Mouse (Mus musculus) embryonic facial prominence, embryonic 11.5 days (tissue): Measurements from ENCODE around the gene Tescl. TPM values are rescaled to one million over a fixed set of nuclear protein-coding genes. Genes with fewer than 3 reads are reported as not detected.

Experiments
- ATAC-seq: fragments of 200-750 bp; cut with Nextera tagmentation; replicated peaks from 2 replicates; pipeline ENCODE4 v1.8.0; 2017; ENCODE audit warnings: low read depth; ENCODE audit not compliant: insufficient number of reproducible peaks, low FRiP score, low TSS enrichment
- DNase-seq: peaks from one replicate; pipeline ENCODE4 v3.0.0-alpha.2; 2015; ENCODE audit warnings: low spot score
- H3K27ac ChIP-seq: fragments of 300-500 bp; sonication (generic); replicated peaks from 2 replicates; pipeline ENCODE4 v1.5.1; 2014; ENCODE audit warnings: mild to moderate bottlenecking, low read depth, low read length, control low read depth
- H3K27me3 ChIP-seq: fragments of 300-500 bp; sonication (generic); 2 replicates; pipeline ENCODE4 v1.6.1; 2014; ENCODE audit warnings: mild to moderate bottlenecking, low read length, moderate library complexity, mixed read lengths; ENCODE audit not compliant: control insufficient read depth, insufficient read depth
- H3K36me3 ChIP-seq: fragments of 300-500 bp; sonication (generic); replicated peaks from 2 replicates; pipeline ENCODE4 v1.6.1; 2014; ENCODE audit warnings: low read depth, mild to moderate bottlenecking, low read length, moderate library complexity, mixed read lengths; ENCODE audit not compliant: control insufficient read depth, insufficient read depth
- H3K4me1 ChIP-seq: fragments of 300-500 bp; sonication (generic); 2 replicates; pipeline ENCODE4 v1.6.1; 2014; ENCODE audit warnings: low read length, mixed read lengths; ENCODE audit not compliant: control insufficient read depth, insufficient read depth
- H3K4me2 ChIP-seq: fragments of 300-500 bp; sonication (generic); 2 replicates; pipeline ENCODE4 v1.6.1; 2014; ENCODE audit warnings: low read depth, mild to moderate bottlenecking, control low read depth, low read length, moderate library complexity
- H3K4me3 ChIP-seq: fragments of 300-500 bp; sonication (generic); 2 replicates; pipeline ENCODE4 v1.5.1; 2014; ENCODE audit warnings: low read depth, low read length, control low read depth
- H3K9ac ChIP-seq: fragments of 300-500 bp; sonication (generic); replicated peaks from 2 replicates; pipeline ENCODE4 v1.6.1; 2014; ENCODE audit warnings: mild to moderate bottlenecking, control low read depth, low read length
- H3K9me3 ChIP-seq: fragments of 300-500 bp; sonication (generic); replicated peaks from 2 replicates; pipeline ENCODE4 v1.6.1; 2016; ENCODE audit warnings: mild to moderate bottlenecking, low read length, inconsistent platforms, mixed read lengths; ENCODE audit not compliant: control insufficient read depth
- WGBS: fragments of 180-500 bp; shearing (Covaris S2); extraction: QIAGEN DNeasy Blood & Tissue Kit; methylation state at CpG from one replicate; pipeline ENCODE4 v1.1.7; 2014; 5-methylcytosine and 5-hydroxymethylcytosine counted together
- polyA plus RNA-seq: library from polyadenylated mRNA; unstranded; fragments of >200 nt; fragmentation: Nextera tagmentation; extraction: Ambion mirVana; gene quantifications from 2 replicates; pipeline ENCODE4 v1.2.1, GENCODE M21; 2014

Gene Tescl
- polyA plus RNA-seq, 1 experiment from 2014 or later = not detected

DNA sequence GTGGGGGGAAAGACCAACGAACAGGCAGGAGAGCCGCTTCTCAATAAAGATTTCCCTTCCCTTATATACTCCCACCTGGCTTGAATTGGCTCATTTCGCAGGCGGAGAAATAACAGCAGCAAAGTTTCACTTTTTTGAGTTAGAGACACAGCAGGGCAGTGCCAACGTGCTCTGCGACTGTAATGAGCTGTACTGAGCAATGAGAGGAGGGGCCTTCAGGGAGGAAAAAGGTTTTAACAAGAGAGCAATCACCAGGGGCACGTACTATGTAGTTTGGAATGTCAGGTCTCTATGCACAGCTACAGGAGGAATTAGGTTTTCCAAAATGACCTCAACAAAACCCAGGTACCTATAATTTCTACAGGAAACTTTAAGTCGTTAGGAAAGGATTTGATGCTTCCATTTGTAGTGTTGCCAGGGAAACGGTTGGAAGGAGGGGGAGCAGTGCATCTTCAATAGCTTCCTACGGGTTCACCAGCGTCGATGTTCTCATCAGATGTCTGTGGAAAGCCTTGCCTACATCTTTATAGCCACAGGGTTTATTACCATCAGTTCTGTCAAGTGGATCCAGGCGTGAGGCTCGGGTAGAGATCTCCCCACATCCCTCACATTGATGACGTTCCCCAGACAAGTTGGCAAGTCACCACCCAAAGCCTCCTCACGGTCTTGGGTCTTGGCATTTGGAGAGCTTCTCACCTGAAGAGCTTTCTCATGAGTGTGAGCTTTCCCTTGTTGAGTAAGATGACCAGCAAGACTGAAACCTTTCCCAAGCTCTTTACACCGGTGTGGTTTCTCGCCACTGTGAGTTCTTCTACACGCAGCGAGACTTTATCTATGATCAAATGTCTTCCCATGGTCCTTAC is 7.2 kb downstream of the Tescl start:
- H3K9ac ChIP-seq = peak overlapping the region; percentile 43
- ATAC-seq = no peak
- H3K36me3 ChIP-seq = no peaks in the 10 kb centered on the region; the same call in 1 of the 2 replicates
- no peaks in the 10 kb centered on the region for H3K4me1 ChIP-seq
- peak overlapping the region; percentile 24 for H3K4me3 ChIP-seq
- H3K4me2 ChIP-seq = peak overlapping the region; percentile 30
- H3K9me3 ChIP-seq = no peaks in the 10 kb centered on the region
- H3K27ac ChIP-seq = no peak overlapping the region
- no peaks in the 10 kb centered on the region for H3K27me3 ChIP-seq
- DNase-seq = no peak
- WGBS = 44% methylated on average over 20 of the region's 20 CpGs

- peak; percentile 56 for ATAC-seq
- H3K9ac ChIP-seq = peak overlapping the region; percentile 43
- no peak overlapping the region for H3K27ac ChIP-seq
- no peaks in the 10 kb centered on the region for H3K9me3 ChIP-seq
- no peaks in the 10 kb centered on the region for H3K4me1 ChIP-seq
- no peaks in the 10 kb centered on the region for H3K27me3 ChIP-seq
- peak overlapping the region; percentile 24 for H3K4me3 ChIP-seq
- peak overlapping the region; percentile 30 for H3K4me2 ChIP-seq
- peak; percentile 72 for DNase-seq
- H3K36me3 ChIP-seq = no peaks in the 10 kb centered on the region; the same call in 1 of the 2 replicates
- WGBS = 5% methylated on average over 13 of the region's 13 CpGs
Observed at GRCm38 (mm10) chr7:24325675-24326128, 8.0 kb downstream of the Tescl start.

GRCm38 (mm10) chr7:24325197-24325596 is 8.5 kb downstream of the Tescl start:
- H3K9ac ChIP-seq = no peak overlapping the region

GRCm38 (mm10) chr7:24322593-24322992 is 11.1 kb downstream of the Tescl start:
- no peak overlapping the region for H3K4me3 ChIP-seq
- H3K4me2 ChIP-seq = no peak overlapping the region
- no peak for ATAC-seq
- no peak overlapping the region for H3K27ac ChIP-seq
- no peaks in the 10 kb centered on the region; the same call in 1 of the 2 replicates for H3K36me3 ChIP-seq
- H3K9me3 ChIP-seq = no peaks in the 10 kb centered on the region
- H3K4me1 ChIP-seq = no peaks in the 10 kb centered on the region
- no peak for DNase-seq
- 77% methylated on average over 4 of the region's 4 CpGs for WGBS
- H3K9ac ChIP-seq = no peak overlapping the region
- H3K27me3 ChIP-seq = no peaks in the 10 kb centered on the region

More at GRCm38 (mm10) chr7:24325197-24325596, 8.5 kb downstream of the Tescl start:
- WGBS = 95% methylated on average over 6 of the region's 6 CpGs
- DNase-seq (no peak), ATAC-seq (no peak)
- no peak overlapping the region; the same call in 1 of the 2 replicates for H3K4me2 ChIP-seq
- no peaks in the 10 kb centered on the region for H3K27me3 ChIP-seq
- no peaks in the 10 kb centered on the region for H3K9me3 ChIP-seq
- no peaks in the 10 kb centered on the region for H3K4me1 ChIP-seq
- H3K36me3 ChIP-seq = no peaks in the 10 kb centered on the region; the same call in 1 of the 2 replicates
- H3K27ac ChIP-seq = no peak overlapping the region
- H3K4me3 ChIP-seq = no peak overlapping the region

DNA sequence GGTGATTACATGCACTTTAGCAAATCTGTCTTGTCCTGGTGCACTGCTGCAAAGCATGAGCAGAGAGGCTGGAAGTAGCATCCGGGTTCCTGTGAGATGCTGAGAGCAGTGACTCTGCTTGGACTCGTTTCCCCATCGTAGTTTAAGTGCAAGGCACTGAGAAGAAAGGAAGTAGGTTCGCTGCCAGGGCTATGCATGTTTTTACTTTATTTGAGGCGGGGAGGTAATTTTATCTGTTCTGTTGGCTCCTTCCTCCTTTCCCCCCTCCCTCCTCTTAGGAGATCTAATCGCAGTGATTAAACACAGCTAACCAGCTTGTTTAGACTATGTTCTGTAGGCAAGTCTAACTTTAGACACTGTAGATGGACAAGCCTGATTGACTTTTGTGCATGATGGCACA is 14.8 kb downstream of the Tescl start:
- DNase-seq = peak; percentile 38
- Histone ChIP-seq H3K4me1 (no peaks in the 10 kb centered on the region), H3K27me3 (no peaks in the 10 kb centered on the region), H3K36me3 (no peaks in the 10 kb centered on the region), H3K9me3 (no peaks in the 10 kb centered on the region), H3K4me3 (no peak overlapping the region), H3K9ac (no peak overlapping the region), H3K4me2 (no peak overlapping the region), H3K27ac (no peak overlapping the region)
- 59% methylated on average over 6 of the region's 6 CpGs for WGBS
- ATAC-seq = no peak

- Histone ChIP-seq H3K4me3 (peak within 1 kb of the TSS; percentile 49), H3K4me1 (no peaks in the 10 kb centered on the region), H3K4me2 (peak within 1 kb of the TSS; percentile 66), H3K9ac (peak within 1 kb of the TSS; percentile 79), H3K27me3 (no peaks in the 10 kb centered on the region), H3K9me3 (no peaks in the 10 kb centered on the region), H3K27ac (0 out of 2 replicates have a peak within 1 kb of the TSS, but pooled peaks have one; percentile 35), H3K36me3 (no peaks in the 10 kb centered on the region)
- 2% methylated on average over 33 of the region's 33 CpGs for WGBS
- ATAC-seq (peak; percentile 88), DNase-seq (peak; percentile 98)
Observed at GRCm38 (mm10) chr7:24316567-24317092, 17.1 kb downstream of the Tescl start, which contains the start of gene Zfp94. Gene Zfp94 (minus strand): TSS chr7:24316666.

DNA sequence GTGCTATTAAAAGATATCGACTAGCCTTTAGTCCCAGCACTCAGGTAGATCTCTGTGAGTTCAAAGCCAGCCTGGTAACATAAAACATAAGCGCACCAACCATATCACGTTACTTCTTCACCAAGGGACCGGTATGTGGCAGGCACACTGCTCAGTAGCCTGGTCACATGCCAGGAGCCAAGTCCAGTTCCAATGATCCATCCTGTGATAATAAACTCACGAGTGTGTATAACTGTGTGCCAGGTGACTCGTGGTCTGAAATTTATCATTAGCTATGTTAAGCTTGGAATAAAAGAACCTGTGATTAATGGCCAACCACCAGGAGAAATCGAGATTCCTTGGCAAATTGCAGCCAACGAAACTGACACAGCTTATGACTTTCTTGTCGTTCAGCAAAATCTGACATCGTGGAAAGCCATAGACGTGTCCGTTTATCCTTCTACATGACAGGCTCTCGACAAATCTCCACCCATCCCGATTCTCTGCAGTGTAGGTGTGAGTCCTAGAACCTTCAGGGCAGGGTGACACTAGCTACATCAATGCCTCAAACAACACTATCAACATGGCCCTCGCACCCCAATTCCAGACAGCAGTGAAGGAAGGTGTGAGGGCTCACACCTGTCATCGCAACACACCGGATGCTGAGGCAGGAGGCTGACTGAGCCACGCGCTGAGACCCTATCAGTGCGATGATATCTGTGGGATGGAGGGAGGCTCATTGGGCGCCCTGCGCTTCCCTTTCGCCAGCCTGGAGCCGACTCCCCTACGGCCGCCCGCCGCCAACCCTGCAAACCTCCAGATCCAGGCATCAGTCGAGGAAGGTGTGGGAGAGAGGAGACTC is 17.8 kb downstream of the Tescl start:
- Histone ChIP-seq H3K27me3 (no peaks in the 10 kb centered on the region), H3K9ac (peak overlapping the region; percentile 79), H3K27ac (no peak overlapping the region), H3K4me2 (peak overlapping the region; percentile 66), H3K9me3 (no peaks in the 10 kb centered on the region), H3K4me3 (peak overlapping the region; percentile 49), H3K4me1 (no peaks in the 10 kb centered on the region), H3K36me3 (no peaks in the 10 kb centered on the region)
- 33% methylated on average over 29 of the region's 29 CpGs for WGBS
- ATAC-seq (no peak; the same call in none of the 2 replicates), DNase-seq (no peak)
